Comparison of ENCODE assay signal across 33 mouse cellular contexts in the genomic region with DNA sequence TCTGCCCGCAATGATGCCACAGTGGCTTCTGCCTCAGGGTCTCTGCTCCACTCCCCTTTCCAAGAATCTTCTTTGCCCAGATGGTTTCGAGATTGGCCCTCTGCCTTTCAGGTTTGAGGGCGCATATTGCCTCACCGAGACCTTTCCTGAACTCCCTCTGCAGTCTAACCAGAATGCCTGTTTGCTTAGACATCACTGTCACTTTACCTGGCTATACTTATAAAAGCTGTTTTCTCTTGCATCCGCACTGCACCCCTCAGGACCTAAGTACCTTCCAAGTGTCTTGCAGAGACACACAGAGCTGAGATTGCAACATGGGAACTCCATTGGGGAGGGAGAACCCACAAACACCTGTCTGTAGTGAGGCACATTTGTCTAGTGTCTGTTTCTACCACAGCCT. TPM values are rescaled to one million over a fixed set of nuclear protein-coding genes. Genes with fewer than 3 reads are reported as not detected.
"Had no signal": no experiment of that assay in that cellular context is flagged by ENCODE, and none has a peak within 500 bp of the region (broad histone marks: within the 10 kb centered on the region; RNA-seq: fewer than 3 reads in every experiment).

No protein-coding gene starts in this region.

- H3K27me3 ChIP-seq: embryonic facial prominence, embryonic 12.5 days; embryonic facial prominence, embryonic 13.5 days; embryonic facial prominence, embryonic 15.5 days; forebrain, embryonic 12.5 days; forebrain, embryonic 13.5 days; forebrain, embryonic 15.5 days had no signal

- DNase-seq: cerebellum, adult 8-10 months; cerebellum, adult 9-10 months; cerebellum, adult 9-11 months; cerebellum, postnatal 10 days; cerebellum, postnatal 14 days; cerebellum, postnatal 25 days; cerebellum, postnatal 36 days; embryo, embryonic 11 days; forebrain, postnatal 0 days; gastrocnemius, adult 2 months; gastrocnemius, postnatal 10 days; gastrocnemius, postnatal 14 days; gastrocnemius, postnatal 25 days; gastrocnemius, postnatal 36 days; heart, adult 18-20 months; heart, adult 2 months had no signal

- H3K4me2 ChIP-seq: embryonic facial prominence, embryonic 12.5 days; embryonic facial prominence, embryonic 13.5 days; embryonic facial prominence, embryonic 15.5 days; forebrain, embryonic 12.5 days; forebrain, embryonic 13.5 days; forebrain, embryonic 15.5 days had no signal

- H3K36me3 ChIP-seq: embryonic facial prominence, embryonic 15.5 days; forebrain, embryonic 10.5 days; forebrain, embryonic 12.5 days; heart, embryonic 10.5 days had no signal

- H3K9ac ChIP-seq: embryonic facial prominence, embryonic 12.5 days; embryonic facial prominence, embryonic 13.5 days; embryonic facial prominence, embryonic 15.5 days; forebrain, embryonic 12.5 days; forebrain, embryonic 13.5 days; forebrain, embryonic 15.5 days; forebrain, postnatal 0 days had no signal

- H3K4me3 ChIP-seq: embryonic facial prominence, embryonic 10.5 days; embryonic facial prominence, embryonic 12.5 days; embryonic facial prominence, embryonic 13.5 days; embryonic facial prominence, embryonic 15.5 days; erythroblast, embryonic 14.5 days; forebrain, embryonic 10.5 days; forebrain, embryonic 12.5 days; forebrain, embryonic 13.5 days; forebrain, embryonic 15.5 days; gastrocnemius, adult 2 months; heart, adult 2 months; heart, embryonic 10.5 days had no signal

- H3K27ac ChIP-seq: embryonic facial prominence, embryonic 10.5 days; embryonic facial prominence, embryonic 12.5 days; embryonic facial prominence, embryonic 13.5 days; embryonic facial prominence, embryonic 15.5 days; forebrain, embryonic 10.5 days; forebrain, embryonic 12.5 days; forebrain, embryonic 13.5 days; forebrain, embryonic 15.5 days; gastrocnemius, adult 2 months; heart, adult 2 months; heart, embryonic 10.5 days had no signal

- ATAC-seq: forebrain, embryonic 13.5 days; forebrain, embryonic 14.5 days; forebrain, embryonic 15.5 days; forebrain, embryonic 16.5 days; forebrain, postnatal 0 days had no signal

- H3K9me3 ChIP-seq: embryonic facial prominence, embryonic 10.5 days; embryonic facial prominence, embryonic 12.5 days; embryonic facial prominence, embryonic 15.5 days; forebrain, embryonic 10.5 days; forebrain, embryonic 12.5 days; forebrain, embryonic 13.5 days; forebrain, embryonic 15.5 days; heart, embryonic 10.5 days had no signal

RNA-seq across cellular contexts. Expression of a gene that starts 14.5 kb away (rescaled TPM):
- polyA plus RNA-seq: erythroblast, embryonic 14.5 days had no signal

RNA-seq across cellular contexts. Expression of a gene that starts 29.8 kb away (rescaled TPM):
- polyA plus RNA-seq: cortical plate, adult 2 months; embryonic facial prominence, embryonic 10.5 days; embryonic facial prominence, embryonic 11.5 days; embryonic facial prominence, embryonic 12.5 days; embryonic facial prominence, embryonic 13.5 days; embryonic facial prominence, embryonic 14.5 days; embryonic facial prominence, embryonic 15.5 days; erythroblast, embryonic 14.5 days; forebrain, embryonic 10.5 days; forebrain, embryonic 11.5 days; forebrain, embryonic 12.5 days; forebrain, embryonic 13.5 days; forebrain, embryonic 14.5 days; forebrain, embryonic 15.5 days; forebrain, embryonic 16.5 days; forebrain, postnatal 0 days; frontal cortex, adult 2 months; heart, adult 2 months; heart, embryonic 10.5 days had no signal
